Mouse (Mus musculus) frontal cortex, adult (tissue): ENCODE results near the gene Itga5.

ENCODE experiments used
- ATAC-seq: cut with Nextera tagmentation; 2 replicates; pipeline ENCODE4 v1.9.2; 2017; ENCODE audit warnings: mild to moderate bottlenecking, moderate library complexity, mixed read lengths; ENCODE audit not compliant: low TSS enrichment

Itga5 gene

DNA sequence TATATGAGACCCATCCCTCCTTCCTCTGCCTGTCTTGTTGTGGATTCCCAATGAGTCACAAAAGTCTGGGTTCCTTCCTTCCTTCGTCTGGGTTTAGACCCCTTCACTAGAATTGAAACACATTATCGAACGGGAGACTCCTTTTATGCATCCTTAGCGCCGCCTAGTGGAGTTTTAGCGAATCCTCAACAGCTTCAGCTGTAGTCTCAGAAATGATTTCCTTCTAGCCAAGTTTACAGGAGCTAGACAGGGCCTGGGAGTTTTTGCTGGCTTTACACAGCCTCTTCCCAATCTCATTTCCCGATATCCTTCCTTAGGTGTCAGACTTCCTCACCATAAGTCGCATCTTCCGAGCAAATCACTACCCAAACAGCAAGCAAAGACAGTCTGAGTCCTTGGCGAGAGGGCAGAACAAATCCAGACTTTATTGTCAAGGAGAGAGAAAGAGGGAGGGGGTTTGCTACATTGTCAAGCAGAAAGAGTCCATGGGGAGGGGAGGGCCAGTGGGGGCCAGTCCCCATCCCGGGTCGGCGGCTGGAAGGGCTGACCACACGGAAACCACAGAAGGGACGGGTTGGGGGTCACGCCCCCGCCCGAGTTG, 53.0 kb downstream of the Itga5 start:
- ATAC-seq = peak; percentile 48

DNA sequence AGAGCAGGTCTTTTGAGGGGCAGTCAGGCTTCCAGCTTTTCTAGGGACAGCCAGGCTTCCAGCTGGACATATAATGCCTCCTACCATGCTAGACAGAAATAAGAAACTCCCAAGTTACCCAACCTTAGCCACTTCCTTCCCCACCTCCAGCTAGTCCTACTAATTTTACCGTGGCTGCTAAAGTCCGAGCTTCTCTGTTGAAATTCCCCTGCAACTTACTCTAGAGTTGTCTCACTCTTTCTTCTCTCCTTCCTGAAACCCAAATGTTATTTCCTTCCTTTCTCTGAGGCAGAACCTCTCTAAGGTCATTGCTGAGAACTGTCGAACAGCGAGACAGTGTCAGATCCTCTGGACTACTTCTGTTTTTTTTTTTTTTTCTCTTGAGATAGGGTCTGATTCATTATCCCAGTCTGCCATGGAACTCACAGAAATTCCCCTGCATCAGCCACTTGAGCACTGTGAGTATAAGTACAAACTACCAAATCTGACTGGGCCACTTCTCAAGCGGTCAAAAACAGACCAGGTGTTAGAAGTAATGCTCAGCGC, 56.1 kb downstream of the Itga5 start, which contains the start of gene Gpr84:
Gene Gpr84, minus strand, starts transcription at position 248 of the 546 bp plus-strand sequence.
- ATAC-seq = no peak

DNA sequence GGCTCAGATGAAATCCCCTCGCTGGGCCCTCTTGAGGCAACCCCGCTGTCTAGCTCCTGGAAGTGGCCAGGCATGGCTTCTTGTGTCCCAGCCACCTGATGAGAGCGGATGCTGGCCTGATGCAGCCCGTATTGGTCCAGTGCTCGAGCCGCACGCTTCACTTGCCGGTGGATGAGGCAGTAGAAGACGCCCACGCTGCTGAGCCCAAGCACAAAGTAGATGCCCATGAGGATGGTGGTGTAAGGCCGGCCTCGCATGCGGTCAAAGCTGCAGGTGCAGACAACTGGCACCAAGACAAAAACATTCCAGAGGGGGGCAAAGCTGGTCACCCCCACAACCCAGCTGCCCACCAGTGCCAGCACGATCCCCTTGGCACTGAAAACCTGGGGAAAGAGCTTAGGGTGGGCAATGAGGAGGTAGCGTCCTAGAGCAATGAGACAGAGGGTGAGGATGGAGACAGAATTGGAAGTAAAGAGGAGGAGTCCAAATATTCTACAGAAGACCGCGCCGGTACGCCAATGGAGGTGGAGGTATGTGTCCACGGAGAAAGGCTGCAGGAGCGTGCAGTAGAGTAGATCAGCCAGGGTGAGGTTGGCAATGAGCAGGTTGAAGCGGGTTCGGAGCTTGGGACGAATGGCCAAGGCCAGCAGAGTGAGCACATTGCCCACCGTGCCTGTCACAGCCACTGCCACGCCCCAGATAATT, 57.5 kb downstream of the Itga5 start:
- no peak for ATAC-seq

DNA sequence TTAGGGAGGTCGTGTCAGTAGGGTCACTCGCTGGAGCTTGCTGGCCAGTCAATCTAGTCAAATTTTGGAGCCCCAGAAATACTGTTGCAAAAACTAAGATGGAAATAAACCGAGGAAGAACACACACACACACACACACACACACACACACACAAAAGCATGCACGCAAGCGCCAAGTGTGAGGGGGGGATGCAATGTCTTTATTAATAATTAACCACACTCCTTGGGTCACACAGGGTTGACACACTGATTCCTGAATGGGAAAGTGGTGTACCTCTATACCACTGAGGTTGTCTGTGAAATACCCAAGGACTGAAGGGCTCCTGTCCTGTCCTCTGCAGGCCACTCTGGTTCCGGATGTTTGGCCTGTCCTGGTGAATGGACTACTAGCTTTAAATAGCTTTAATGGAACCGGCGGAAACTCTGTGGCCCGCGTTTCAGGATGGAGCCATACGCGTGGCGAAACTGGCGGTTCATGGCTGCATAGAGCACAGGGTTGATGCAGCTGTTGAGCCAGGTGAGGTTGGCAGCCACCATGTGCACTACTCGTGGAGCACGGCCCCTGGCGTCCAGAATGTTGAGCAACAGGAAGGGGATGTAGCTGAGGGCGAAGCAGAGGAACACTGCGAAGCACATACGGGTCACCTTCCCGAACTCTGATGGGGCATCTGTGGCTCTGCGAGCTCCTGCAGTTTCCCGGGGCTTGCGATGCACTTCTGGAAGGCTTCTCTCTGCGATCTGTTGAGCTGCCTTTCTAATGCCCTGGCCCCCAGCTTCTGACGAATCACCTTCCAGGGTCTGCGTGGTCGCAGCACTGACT, 58.3 kb downstream of the Itga5 start:
- no peak for ATAC-seq

DNA sequence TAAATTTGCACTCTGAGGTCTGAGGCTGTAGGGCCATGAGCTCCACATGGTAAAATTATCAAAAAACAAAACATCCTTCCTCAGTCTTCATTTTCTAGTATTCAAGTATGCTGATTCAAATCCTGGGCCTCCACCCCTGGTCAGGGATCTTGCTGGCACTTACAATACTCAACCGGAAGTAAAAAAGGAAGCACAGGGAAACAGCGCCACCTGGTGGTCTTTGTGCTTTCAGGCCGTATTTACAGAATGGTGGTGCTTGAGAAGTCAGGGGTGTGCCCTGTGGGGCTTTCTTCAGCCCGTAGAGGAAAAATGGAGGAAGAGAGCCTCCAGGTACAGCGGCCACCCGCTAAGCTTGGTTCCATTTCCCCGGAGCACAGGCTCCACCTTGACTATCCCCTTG, 59.4 kb downstream of the Itga5 start:
- ATAC-seq = peak; percentile 35; the same call in 1 of the 2 replicates

DNA sequence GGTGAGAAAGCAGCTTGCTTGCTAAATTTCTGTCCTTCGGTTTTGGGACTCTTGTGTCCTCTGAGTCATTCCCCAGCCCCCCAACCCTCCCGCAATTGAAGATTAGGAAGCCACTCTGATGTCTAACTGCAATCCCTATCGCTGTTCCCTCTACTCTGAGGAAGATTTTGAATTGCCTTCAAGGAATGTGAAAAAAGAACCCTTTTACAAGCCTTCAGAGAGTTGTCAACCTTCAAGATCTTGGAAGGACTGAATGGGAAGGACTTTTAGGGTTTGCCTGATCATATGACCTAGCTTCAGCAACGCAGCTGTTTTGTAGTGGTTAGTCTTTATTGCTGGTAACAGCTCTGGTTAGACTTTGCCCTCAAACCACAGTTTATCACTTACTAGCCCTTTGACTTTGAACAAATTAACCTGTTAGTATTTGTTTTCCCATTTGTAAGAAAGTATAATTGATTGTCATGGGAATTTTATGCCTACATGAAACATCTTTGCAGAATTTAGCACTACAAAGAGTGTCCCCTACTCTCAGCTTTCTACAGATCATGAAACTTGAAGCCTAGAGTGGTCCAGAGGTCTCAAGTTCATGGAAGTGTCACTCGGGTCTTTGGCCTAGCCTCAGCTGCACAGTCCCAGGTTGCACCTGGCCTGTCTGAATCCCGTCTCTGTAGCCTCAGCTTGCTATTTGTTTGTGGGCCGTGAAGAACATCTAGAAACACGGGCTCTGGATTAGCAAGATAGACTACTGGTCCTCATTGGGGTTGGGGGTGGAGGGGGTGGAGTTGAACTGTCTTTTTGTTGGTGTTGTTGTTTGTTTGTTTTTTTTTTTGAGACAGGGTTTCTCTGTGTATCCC, 60.5 kb downstream of the Itga5 start:
- 0 out of 2 replicates have a peak, but pooled peaks have one; percentile 0 for ATAC-seq

- peak; percentile 82 for ATAC-seq
Measured at GRCm38 (mm10) chr15:103305070-103305678, 61.4 kb downstream of the Itga5 start.

- no peak; the same call in 1 of the 2 replicates for ATAC-seq
Measured at GRCm38 (mm10) chr15:103304616-103304969, 62.0 kb downstream of the Itga5 start.

- ATAC-seq = no peak; the same call in 1 of the 2 replicates
Measured at GRCm38 (mm10) chr15:103303916-103304615, 62.5 kb downstream of the Itga5 start.

GRCm38 (mm10) chr15:103302341-103303021, 64.1 kb downstream of the Itga5 start:
- no peak for ATAC-seq

- no peak for ATAC-seq
Measured at GRCm38 (mm10) chr15:103301547-103302340, 64.8 kb downstream of the Itga5 start.

DNA sequence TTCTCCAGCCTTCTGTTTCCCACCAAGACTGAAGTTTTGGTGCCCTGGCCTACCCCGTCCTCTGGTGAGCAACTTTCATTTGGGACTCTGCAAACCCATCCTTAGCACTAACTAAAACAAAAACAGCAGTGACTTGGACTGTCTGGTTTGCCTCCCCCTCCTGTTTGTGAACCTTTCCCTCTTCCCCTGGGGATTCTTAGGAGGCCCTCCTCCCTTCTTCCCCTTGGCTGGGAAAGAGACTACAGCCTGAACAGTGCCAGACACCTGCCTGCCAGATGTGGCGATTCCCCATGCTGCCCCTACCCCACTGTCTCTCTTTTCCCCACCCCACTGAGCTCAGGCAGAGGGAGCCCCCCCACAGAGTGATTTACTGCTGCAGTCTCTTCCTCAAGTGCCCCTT, 65.5 kb downstream of the Itga5 start:
- ATAC-seq = no peak

GRCm38 (mm10) chr15:103300560-103300959, 66.0 kb downstream of the Itga5 start:
- no peak for ATAC-seq

DNA sequence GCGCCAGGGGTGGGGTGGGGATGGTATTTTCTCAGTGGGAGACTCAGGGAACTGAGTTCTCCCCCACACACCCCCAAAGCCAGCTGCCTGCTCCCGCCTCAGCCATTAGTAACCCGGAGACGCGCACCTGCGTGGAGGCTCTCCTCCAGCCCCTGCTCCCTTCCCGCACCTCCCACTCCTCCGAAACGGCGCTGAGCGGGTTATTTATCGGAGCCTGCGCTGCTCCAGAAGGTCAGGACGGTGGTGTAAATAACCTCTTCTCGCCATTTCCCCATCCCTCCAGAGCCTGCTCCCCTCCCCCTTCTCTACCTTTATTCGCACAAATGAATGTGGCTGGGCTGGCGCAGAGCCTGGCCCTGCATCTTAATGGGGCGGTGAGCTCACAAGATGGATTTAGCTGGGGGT, 66.5 kb downstream of the Itga5 start:
- 0 out of 2 replicates have a peak, but pooled peaks have one; percentile 14 for ATAC-seq

DNA sequence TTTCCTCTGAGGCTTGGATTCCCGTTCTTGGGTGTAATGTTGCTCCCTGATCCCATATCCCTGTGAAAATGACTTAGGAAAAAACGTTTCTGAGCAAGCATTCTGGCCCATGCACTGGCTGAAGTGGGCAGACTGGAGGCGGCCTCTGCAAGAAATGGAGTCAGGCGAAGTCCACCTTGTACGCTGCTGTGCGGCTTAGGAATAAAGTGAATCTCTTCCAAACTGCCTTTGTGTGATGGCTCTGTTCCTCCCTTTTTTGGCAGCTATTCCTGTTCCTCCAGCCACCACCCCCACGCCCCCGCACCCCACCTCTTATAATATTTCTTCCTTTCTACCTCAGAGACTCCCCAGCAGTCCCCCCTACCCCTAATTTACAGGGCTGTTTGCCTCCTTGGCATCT, 66.9 kb downstream of the Itga5 start:
- ATAC-seq = no peak

DNA sequence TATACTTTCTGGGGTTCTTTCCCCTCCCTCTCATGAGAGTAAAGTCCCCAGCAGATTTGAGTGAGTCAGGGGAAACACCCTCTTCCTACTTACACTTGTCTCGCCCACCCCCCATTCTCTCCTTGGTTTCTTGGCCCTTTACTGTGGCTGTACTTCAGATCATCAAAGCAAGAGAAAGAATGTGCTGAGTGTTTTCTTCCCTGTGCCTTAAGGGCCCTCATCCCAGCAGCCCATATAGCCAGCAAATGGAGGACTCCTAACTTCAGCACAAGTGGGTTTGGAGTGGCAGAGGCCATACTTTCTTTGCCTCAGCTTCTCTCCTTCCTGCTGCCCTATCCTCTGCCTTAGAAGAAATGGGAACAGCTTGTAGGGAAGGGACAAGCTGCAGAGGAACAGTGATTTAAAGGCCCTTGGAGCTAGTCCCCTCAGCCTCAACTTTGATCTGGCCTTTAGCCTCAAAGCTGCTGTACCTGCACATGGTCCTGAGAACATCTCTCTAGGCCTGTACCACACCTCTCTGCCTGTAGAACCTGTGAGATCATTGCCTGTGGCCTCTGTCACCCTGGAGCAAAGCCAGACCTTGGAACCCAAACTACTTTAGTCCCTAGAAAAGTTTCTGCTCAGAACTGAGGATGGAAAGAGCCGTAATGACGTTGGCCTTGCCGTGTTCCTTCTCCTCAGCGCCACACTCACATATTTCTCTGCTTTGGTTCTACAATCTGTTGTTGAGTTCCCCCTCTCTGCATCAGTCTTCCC, 67.5 kb downstream of the Itga5 start:
- ATAC-seq = no peak

GRCm38 (mm10) chr15:103298026-103298425, 68.5 kb downstream of the Itga5 start:
- ATAC-seq = peak; percentile 55

DNA sequence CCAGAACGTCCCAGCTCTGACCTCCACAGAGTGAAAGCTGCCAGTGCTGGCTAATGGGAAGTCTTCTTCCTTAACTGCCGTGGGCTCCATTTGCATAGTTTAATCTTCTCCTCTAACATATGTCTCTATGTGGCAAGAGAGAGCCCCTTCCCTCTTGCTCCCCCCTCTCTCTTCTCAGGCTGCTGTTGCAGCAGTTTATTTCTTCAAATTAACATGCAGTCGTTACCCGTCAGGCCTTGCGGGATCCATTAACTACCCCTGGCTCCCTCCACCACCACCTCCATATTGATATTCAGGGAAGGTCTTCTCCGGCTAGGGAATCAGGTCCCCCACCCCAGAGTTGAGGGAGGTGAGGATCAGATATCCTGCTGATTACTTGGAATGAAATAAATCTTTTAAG, 69.2 kb downstream of the Itga5 start:
- ATAC-seq = no peak
